Mouse (Mus musculus) common myeloid progenitor, adult 5-6 weeks (primary cell): Measurements from ENCODE around the gene Wnk4. TPM values are rescaled to one million over a fixed set of nuclear protein-coding genes. Genes with fewer than 3 reads are reported as not detected.

Experiments used
- ATAC-seq: replicated peaks from 2 replicates; pipeline ENCODE4 v1.8.0; 2016; ENCODE audit warnings: low read depth, mild to moderate bottlenecking, moderate TSS enrichment, inconsistent platforms; ENCODE audit not compliant: poor library complexity, severe bottlenecking
- total RNA-seq: library from RNA; stranded (forward); fragments of 200-1000, 187-1606 nt; gene quantifications from 2 replicates; pipeline ENCODE4 v1.2.3, GENCODE M21; 2017

Wnk4 gene
- not detected in 2 replicates for total RNA-seq

GRCm38 (mm10) chr11:101259948-101260825, at the start of gene Wnk4:
Wnk4 (plus strand) TSS chr11:101260567.
- peak; percentile 52 for ATAC-seq

- ATAC-seq, result peak; percentile 92
These were observed 48.4 kb upstream of the Wnk4 start for GRCm38 (mm10) chr11:101211970-101212369.

- ATAC-seq, result no peak
These were observed 43.4 kb upstream of the Wnk4 start for GRCm38 (mm10) chr11:101216936-101217335.

- no peak for ATAC-seq
These were observed 41.8 kb upstream of the Wnk4 start for GRCm38 (mm10) chr11:101218436-101219055.

GRCm38 (mm10) chr11:101220853-101221252, 39.5 kb upstream of the Wnk4 start:
- ATAC-seq, result no peak

GRCm38 (mm10) chr11:101221306-101221986, 38.9 kb upstream of the Wnk4 start:
- 0 out of 2 replicates have a peak, but pooled peaks have one; percentile 26 for ATAC-seq

GRCm38 (mm10) chr11:101224337-101224736, 36.0 kb upstream of the Wnk4 start:
- no peak for ATAC-seq

GRCm38 (mm10) chr11:101225331-101226064, 34.9 kb upstream of the Wnk4 start:
- no peak for ATAC-seq

- peak; percentile 88 for ATAC-seq
These were observed 34.2 kb upstream of the Wnk4 start, which contains the start of gene Ezh1 for GRCm38 (mm10) chr11:101226065-101226701. Ezh1 (minus strand) TSS chr11:101226463.

GRCm38 (mm10) chr11:101229361-101229900, 30.9 kb upstream of the Wnk4 start:
- no peak for ATAC-seq

GRCm38 (mm10) chr11:101230061-101230511, 30.3 kb upstream of the Wnk4 start:
- no peak for ATAC-seq

- no peak for ATAC-seq
These were observed 29.8 kb upstream of the Wnk4 start for GRCm38 (mm10) chr11:101230526-101230925.

- no peak for ATAC-seq
These were observed 29.1 kb upstream of the Wnk4 start for GRCm38 (mm10) chr11:101230991-101231871.

GRCm38 (mm10) chr11:101232010-101232839, 28.1 kb upstream of the Wnk4 start:
- peak; percentile 92 for ATAC-seq

- ATAC-seq, result no peak
These were observed 27.1 kb upstream of the Wnk4 start for GRCm38 (mm10) chr11:101233240-101233639.

- no peak for ATAC-seq
These were observed 26.2 kb upstream of the Wnk4 start for GRCm38 (mm10) chr11:101234124-101234523.

- no peak for ATAC-seq
These were observed 24.9 kb upstream of the Wnk4 start for GRCm38 (mm10) chr11:101235429-101235828.
